Mouse (Mus musculus) midbrain, embryonic 16.5 days (tissue): ENCODE measurements at regions not wholly inside any gene's neighbourhood (a gene's known extent, or its start where the extent isn't known, plus 50 kb on each side); places are given as distances from the start of the nearest gene placed in this dataset.
A peak's percentile ranks its signal among the peaks of the same experiment; 100 is the strongest.

Source experiments
- ATAC-seq: fragments of 200-750 bp; cut with Nextera tagmentation; 2 replicates; pipeline ENCODE4 v1.8.0; 2017; ENCODE audit warnings: moderate TSS enrichment
- H3K27ac ChIP-seq: fragments of 300-500 bp; sonication (generic); 2 replicates; pipeline ENCODE4 v1.5.1; 2014; ENCODE audit warnings: mild to moderate bottlenecking, low read length, mixed read lengths
- H3K27me3 ChIP-seq: fragments of 300-500 bp; sonication (generic); 2 replicates; pipeline ENCODE4 v1.6.1; 2014; ENCODE audit warnings: low read depth, low read length, mixed read lengths; ENCODE audit not compliant: control insufficient read depth, insufficient read depth
- H3K36me3 ChIP-seq: fragments of 300-500 bp; sonication (generic); 2 replicates; pipeline ENCODE4 v1.6.1; 2014; ENCODE audit warnings: mild to moderate bottlenecking, low read length, moderate library complexity, mixed read lengths; ENCODE audit not compliant: control insufficient read depth, insufficient read depth
- H3K4me1 ChIP-seq: fragments of 300-500 bp; sonication (generic); 2 replicates; pipeline ENCODE4 v1.6.1; 2014; ENCODE audit warnings: mild to moderate bottlenecking, low read length, mixed read lengths; ENCODE audit not compliant: control insufficient read depth, insufficient read depth
- H3K4me2 ChIP-seq: fragments of 300-500 bp; sonication (generic); 2 replicates; pipeline ENCODE4 v1.6.1; 2014; ENCODE audit warnings: mild to moderate bottlenecking, low read length, mixed read lengths
- H3K4me3 ChIP-seq: fragments of 300-500 bp; sonication (generic); 2 replicates; pipeline ENCODE4 v1.5.1; 2014; ENCODE audit warnings: low read depth, mild to moderate bottlenecking, low read length, moderate library complexity, mixed read lengths
- H3K9ac ChIP-seq: fragments of 300-500 bp; sonication (generic); 2 replicates; pipeline ENCODE4 v1.6.1; 2014; ENCODE audit warnings: low read depth, low read length, mixed read lengths
- H3K9me3 ChIP-seq: fragments of 300-500 bp; sonication (generic); replicated peaks from 2 replicates; pipeline ENCODE4 v1.6.1; 2014; ENCODE audit warnings: mild to moderate bottlenecking, low read length, mixed read lengths; ENCODE audit not compliant: control insufficient read depth, poor library complexity, severe bottlenecking
- WGBS: fragments of 180-500 bp; shearing (Covaris S2); extraction: QIAGEN DNeasy Blood & Tissue Kit; methylation state at CpG from one replicate; pipeline ENCODE4 v1.1.7; 2014; 5-methylcytosine and 5-hydroxymethylcytosine counted together

GRCm38 (mm10) chr10:109498301-109498700, 487.5 kb upstream of the Syt1 start:
- H3K4me3 ChIP-seq: no peak overlapping the region
- H3K4me1 ChIP-seq: no peaks in the 10 kb centered on the region
- no peak overlapping the region for H3K27ac ChIP-seq
- 70% methylated on average over 3 of the region's 3 CpGs for WGBS
- no peak overlapping the region for H3K9ac ChIP-seq
- no peak for ATAC-seq
- H3K9me3 ChIP-seq: no peaks in the 10 kb centered on the region
- H3K27me3 ChIP-seq: no peaks in the 10 kb centered on the region
- no peaks in the 10 kb centered on the region for H3K36me3 ChIP-seq
- no peak overlapping the region for H3K4me2 ChIP-seq

- no peak overlapping the region for H3K4me2 ChIP-seq
- no peaks in the 10 kb centered on the region for H3K27me3 ChIP-seq
- no peak overlapping the region for H3K9ac ChIP-seq
- no peak overlapping the region for H3K27ac ChIP-seq
- H3K4me1 ChIP-seq: no peaks in the 10 kb centered on the region; the same call in 1 of the 2 replicates
- no peaks in the 10 kb centered on the region for H3K36me3 ChIP-seq
- no peaks in the 10 kb centered on the region for H3K9me3 ChIP-seq
- H3K4me3 ChIP-seq: no peak overlapping the region
- WGBS: 77% methylated on average over 10 of the region's 10 CpGs
- ATAC-seq: peak; percentile 64
Observed at GRCm38 (mm10) chr10:109496161-109496560, 485.4 kb upstream of the Syt1 start.

- Histone ChIP-seq H3K4me3 (no peak overlapping the region), H3K9ac (no peak overlapping the region), H3K27me3 (no peaks in the 10 kb centered on the region), H3K27ac (no peak overlapping the region), H3K4me1 (no peaks in the 10 kb centered on the region; the same call in 1 of the 2 replicates), H3K9me3 (no peaks in the 10 kb centered on the region), H3K4me2 (no peak overlapping the region), H3K36me3 (no peaks in the 10 kb centered on the region)
- ATAC-seq: no peak
- WGBS: 71% methylated on average over 4 of the region's 4 CpGs
Observed at GRCm38 (mm10) chr10:109490765-109491164, 480.0 kb upstream of the Syt1 start.

DNA sequence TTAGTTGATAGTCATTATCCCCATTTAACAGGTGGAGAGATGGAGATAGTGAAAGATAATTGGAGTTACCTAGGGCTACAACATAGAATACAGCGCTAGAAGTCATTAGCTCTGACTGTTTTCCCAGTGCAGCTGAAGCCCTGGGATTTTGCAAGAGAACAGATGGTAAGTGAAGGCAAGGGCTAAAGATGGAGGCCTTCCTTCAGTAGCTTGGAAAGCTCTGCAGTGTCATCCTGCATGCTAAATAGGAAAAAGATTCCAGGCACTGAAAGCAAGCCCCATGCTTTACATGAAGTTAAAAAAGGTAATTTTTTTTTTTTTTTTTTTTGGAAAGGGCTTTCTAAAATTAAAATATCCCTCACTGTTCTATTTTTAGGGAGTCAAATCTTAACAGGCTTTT, 477.2 kb upstream of the Syt1 start:
- Histone ChIP-seq H3K9ac (no peak overlapping the region), H3K4me3 (no peak overlapping the region), H3K4me2 (no peak overlapping the region), H3K9me3 (no peaks in the 10 kb centered on the region), H3K36me3 (no peaks in the 10 kb centered on the region), H3K27me3 (no peaks in the 10 kb centered on the region), H3K27ac (no peak overlapping the region), H3K4me1 (no peaks in the 10 kb centered on the region; the same call in 1 of the 2 replicates)
- 86% methylated on average over 1 of the region's 1 CpGs for WGBS
- no peak for ATAC-seq

GRCm38 (mm10) chr10:109486917-109487604, 476.3 kb upstream of the Syt1 start:
- H3K4me1 ChIP-seq: no peaks in the 10 kb centered on the region; the same call in 1 of the 2 replicates
- no peak overlapping the region for H3K4me2 ChIP-seq
- H3K27me3 ChIP-seq: no peaks in the 10 kb centered on the region
- no peak overlapping the region for H3K9ac ChIP-seq
- H3K9me3 ChIP-seq: no peaks in the 10 kb centered on the region
- no peak for ATAC-seq
- H3K36me3 ChIP-seq: no peaks in the 10 kb centered on the region
- 89% methylated on average over 7 of the region's 7 CpGs for WGBS
- H3K4me3 ChIP-seq: no peak overlapping the region
- no peak overlapping the region for H3K27ac ChIP-seq

- no peak overlapping the region for H3K9ac ChIP-seq
- H3K4me2 ChIP-seq: no peak overlapping the region
- H3K27ac ChIP-seq: no peak overlapping the region
- no peak for ATAC-seq
- no peaks in the 10 kb centered on the region for H3K4me1 ChIP-seq
- no peak overlapping the region for H3K4me3 ChIP-seq
- H3K9me3 ChIP-seq: no peaks in the 10 kb centered on the region
- H3K27me3 ChIP-seq: no peaks in the 10 kb centered on the region
- no peaks in the 10 kb centered on the region for H3K36me3 ChIP-seq
Observed at GRCm38 (mm10) chr10:109480551-109480950, 469.8 kb upstream of the Syt1 start.

DNA sequence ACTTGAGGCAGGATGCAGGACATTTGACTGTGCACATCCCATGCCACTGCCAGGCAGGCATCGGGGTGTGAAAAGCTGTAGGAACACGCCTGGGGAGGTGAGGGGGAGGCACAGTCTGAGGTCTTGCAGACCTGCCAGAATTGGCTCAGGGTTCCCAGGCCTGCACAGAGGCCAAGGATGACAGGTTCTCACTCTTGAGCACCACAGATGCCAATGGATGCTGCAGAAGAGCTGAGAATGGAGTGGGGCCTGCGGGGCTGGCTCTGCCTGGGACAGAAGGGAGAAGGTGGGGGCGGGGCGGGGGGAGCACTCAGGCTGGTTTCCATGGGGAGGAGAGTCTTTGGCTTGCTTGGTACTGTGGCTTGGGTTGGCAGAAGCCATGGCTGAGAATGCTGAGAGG, 469.2 kb upstream of the Syt1 start:
- H3K4me2 ChIP-seq: no peak overlapping the region
- no peak overlapping the region for H3K27ac ChIP-seq
- no peak overlapping the region for H3K9ac ChIP-seq
- no peak overlapping the region for H3K4me3 ChIP-seq
- no peaks in the 10 kb centered on the region for H3K36me3 ChIP-seq
- ATAC-seq: no peak
- no peaks in the 10 kb centered on the region for H3K27me3 ChIP-seq
- no peaks in the 10 kb centered on the region for H3K9me3 ChIP-seq
- no peaks in the 10 kb centered on the region for H3K4me1 ChIP-seq
- WGBS: 85% methylated on average over 5 of the region's 5 CpGs

GRCm38 (mm10) chr10:109466516-109466915, 455.7 kb upstream of the Syt1 start:
- no peaks in the 10 kb centered on the region for H3K36me3 ChIP-seq
- no peak overlapping the region for H3K27ac ChIP-seq
- WGBS: 78% methylated on average over 3 of the region's 3 CpGs
- no peaks in the 10 kb centered on the region for H3K4me1 ChIP-seq
- no peak overlapping the region for H3K9ac ChIP-seq
- no peaks in the 10 kb centered on the region for H3K27me3 ChIP-seq
- no peak for ATAC-seq
- no peak overlapping the region for H3K4me2 ChIP-seq
- H3K4me3 ChIP-seq: no peak overlapping the region
- H3K9me3 ChIP-seq: no peaks in the 10 kb centered on the region

GRCm38 (mm10) chr10:109431112-109431511, 420.3 kb upstream of the Syt1 start:
- Histone ChIP-seq H3K36me3 (no peaks in the 10 kb centered on the region), H3K4me2 (no peak overlapping the region), H3K9ac (no peak overlapping the region), H3K4me1 (no peaks in the 10 kb centered on the region), H3K27ac (no peak overlapping the region), H3K9me3 (no peaks in the 10 kb centered on the region), H3K4me3 (no peak overlapping the region), H3K27me3 (no peaks in the 10 kb centered on the region)
- no peak for ATAC-seq
- 93% methylated on average over 4 of the region's 4 CpGs for WGBS
